Mouse (Mus musculus) lung, postnatal 0 days (tissue): Measurements from ENCODE around the gene Cep112. TPM values are rescaled to one million over a fixed set of nuclear protein-coding genes. Genes with fewer than 3 reads are reported as not detected.

Source experiments
- ATAC-seq: fragments of 200-750 bp; cut with Nextera tagmentation; 2 replicates; pipeline ENCODE4 v1.8.0; 2017; ENCODE audit warnings: moderate library complexity
- DNase-seq: peaks from one replicate; pipeline ENCODE4 v3.0.0-alpha.2; 2016; ENCODE audit warnings: low spot score
- H3K27ac ChIP-seq: fragments of 300-500 bp; sonication (generic); 2 replicates; pipeline ENCODE4 v1.5.1; 2014; ENCODE audit warnings: antibody characterized with exemption, mild to moderate bottlenecking, low read length, mixed read lengths
- H3K27me3 ChIP-seq: fragments of 300-500 bp; sonication (generic); replicated peaks from 2 replicates; pipeline ENCODE4 v1.6.1; 2014; ENCODE audit warnings: low read length, mixed read lengths; ENCODE audit not compliant: insufficient read depth
- H3K36me3 ChIP-seq: fragments of 300-500 bp; sonication (generic); 2 replicates; pipeline ENCODE4 v1.6.1; 2014; ENCODE audit warnings: low read length, mixed read lengths; ENCODE audit not compliant: insufficient read depth
- H3K4me1 ChIP-seq: fragments of 300-500 bp; sonication (generic); 2 replicates; pipeline ENCODE4 v1.6.1; 2014; ENCODE audit warnings: antibody characterized with exemption, low read depth, low read length, mixed read lengths; ENCODE audit not compliant: insufficient read depth
- H3K4me2 ChIP-seq: fragments of 300-500 bp; sonication (generic); replicated peaks from 2 replicates; pipeline ENCODE4 v1.6.1; 2014; ENCODE audit warnings: low read depth, mild to moderate bottlenecking, low read length, moderate library complexity, mixed read lengths
- H3K4me3 ChIP-seq: fragments of 300-500 bp; sonication (generic); 2 replicates; pipeline ENCODE4 v1.5.1; 2014; ENCODE audit warnings: low read depth, low read length
- H3K9ac ChIP-seq: fragments of 300-500 bp; sonication (generic); replicated peaks from 2 replicates; pipeline ENCODE4 v1.6.1; 2014; ENCODE audit warnings: low read depth, mild to moderate bottlenecking
- H3K9me3 ChIP-seq: fragments of 300-500 bp; sonication (generic); 2 replicates; pipeline ENCODE4 v1.6.1; 2016; ENCODE audit warnings: low read length, mixed read lengths
- CTCF ChIP-seq: IDR thresholded peaks from 2 replicates; pipeline ENCODE4 v1.5.1; 2016; ENCODE audit warnings: antibody characterized with exemption, mild to moderate bottlenecking
- EP300 ChIP-seq: IDR thresholded peaks from 2 replicates; pipeline ENCODE4 v1.6.1; 2016; ENCODE audit warnings: antibody characterized with exemption, mild to moderate bottlenecking, control low read depth
- WGBS: fragments of 180-500 bp; shearing (Covaris S2); extraction: QIAGEN DNeasy Blood & Tissue Kit; methylation state at CpG from one replicate; pipeline ENCODE4 v1.1.7; 2014; 5-methylcytosine and 5-hydroxymethylcytosine counted together
- polyA plus RNA-seq: library from polyadenylated mRNA; unstranded; fragments of >200 nt; fragmentation: Nextera tagmentation; extraction: Ambion mirVana; gene quantifications from 2 replicates; pipeline ENCODE4 v1.2.1, GENCODE M21; 2015

Cep112 gene
- polyA plus RNA-seq, 1 experiment from 2014 or later, result 6.4 TPM

- Histone ChIP-seq H3K27ac (no peak overlapping the region), H3K4me2 (no peak overlapping the region), H3K4me3 (no peak overlapping the region), H3K9me3 (no peaks in the 10 kb centered on the region), H3K9ac (no peak overlapping the region), H3K36me3 (no peaks in the 10 kb centered on the region), H3K4me1 (no peaks in the 10 kb centered on the region), H3K27me3 (no peaks in the 10 kb centered on the region)
- TF ChIP-seq CTCF (no peak), EP300 (no peak)
- DNase-seq (no peak), ATAC-seq (no peak)
- 93% methylated on average over 11 of the region's 11 CpGs for WGBS
Observed at GRCm38 (mm10) chr11:108606036-108606435, 181.0 kb downstream of the Cep112 start.

- no peaks in the 10 kb centered on the region for H3K27me3 ChIP-seq
- no peak overlapping the region for H3K9ac ChIP-seq
- H3K9me3 ChIP-seq, result no peaks in the 10 kb centered on the region
- no peak overlapping the region for H3K4me2 ChIP-seq
- no peaks in the 10 kb centered on the region for H3K36me3 ChIP-seq
- no peak for DNase-seq
- TF ChIP-seq CTCF (no peak), EP300 (no peak)
- no peaks in the 10 kb centered on the region for H3K4me1 ChIP-seq
- no peak overlapping the region for H3K27ac ChIP-seq
- no peak for ATAC-seq
- no peak overlapping the region for H3K4me3 ChIP-seq
Observed at GRCm38 (mm10) chr11:108606836-108607235, 181.8 kb downstream of the Cep112 start.

- no peak overlapping the region for H3K4me3 ChIP-seq
- no peaks in the 10 kb centered on the region for H3K9me3 ChIP-seq
- no peaks in the 10 kb centered on the region for H3K36me3 ChIP-seq
- H3K27ac ChIP-seq, result no peak overlapping the region
- WGBS, result 75% methylated on average over 7 of the region's 7 CpGs
- no peaks in the 10 kb centered on the region for H3K27me3 ChIP-seq
- H3K9ac ChIP-seq, result no peak overlapping the region
- H3K4me1 ChIP-seq, result no peaks in the 10 kb centered on the region
- no peak overlapping the region for H3K4me2 ChIP-seq
- peak; percentile 46 for ATAC-seq
- TF ChIP-seq EP300 (no peak), CTCF (no peak)
- DNase-seq, result peak; percentile 58
Observed at GRCm38 (mm10) chr11:108620628-108621433, 195.8 kb downstream of the Cep112 start.

GRCm38 (mm10) chr11:108621434-108621901 is 196.5 kb downstream of the Cep112 start:
- DNase-seq, result peak; percentile 30
- no peak overlapping the region for H3K9ac ChIP-seq
- WGBS, result 69% methylated on average over 9 of the region's 9 CpGs
- H3K9me3 ChIP-seq, result no peaks in the 10 kb centered on the region
- H3K27ac ChIP-seq, result no peak overlapping the region
- no peaks in the 10 kb centered on the region for H3K27me3 ChIP-seq
- H3K4me3 ChIP-seq, result no peak overlapping the region
- no peak for ATAC-seq
- H3K36me3 ChIP-seq, result no peaks in the 10 kb centered on the region
- H3K4me2 ChIP-seq, result no peak overlapping the region
- no peaks in the 10 kb centered on the region for H3K4me1 ChIP-seq
- TF ChIP-seq EP300, result no peak
- no peak for TF ChIP-seq CTCF

- TF ChIP-seq CTCF, result 0 out of 2 replicates have a peak, but pooled peaks have one; percentile 8
- TF ChIP-seq EP300, result no peak
- no peak overlapping the region for H3K9ac ChIP-seq
- WGBS, result 79% methylated on average over 5 of the region's 5 CpGs
- H3K9me3 ChIP-seq, result no peaks in the 10 kb centered on the region
- H3K27ac ChIP-seq, result no peak overlapping the region
- DNase-seq, result no peak
- H3K4me2 ChIP-seq, result no peak overlapping the region
- no peaks in the 10 kb centered on the region for H3K4me1 ChIP-seq
- H3K27me3 ChIP-seq, result no peaks in the 10 kb centered on the region
- H3K36me3 ChIP-seq, result no peaks in the 10 kb centered on the region
- ATAC-seq, result no peak
- no peak overlapping the region for H3K4me3 ChIP-seq
Observed at GRCm38 (mm10) chr11:108625546-108626232, 200.7 kb downstream of the Cep112 start.

- no peaks in the 10 kb centered on the region for H3K27me3 ChIP-seq
- H3K9ac ChIP-seq, result no peak overlapping the region
- 67% methylated on average over 2 of the region's 2 CpGs for WGBS
- DNase-seq (no peak), ATAC-seq (0 out of 2 replicates have a peak, but pooled peaks have one; percentile 23)
- no peak overlapping the region for H3K4me2 ChIP-seq
- H3K4me3 ChIP-seq, result no peak overlapping the region
- TF ChIP-seq CTCF (no peak), EP300 (peak; percentile 59)
- H3K9me3 ChIP-seq, result no peaks in the 10 kb centered on the region
- H3K4me1 ChIP-seq, result no peaks in the 10 kb centered on the region
- H3K27ac ChIP-seq, result no peak overlapping the region
- H3K36me3 ChIP-seq, result no peaks in the 10 kb centered on the region
Observed at GRCm38 (mm10) chr11:108637780-108638179, 212.8 kb downstream of the Cep112 start.
